Mouse (Mus musculus) heart, embryonic 11.5 days (tissue): ENCODE measurements around the gene Gm20388. TPM values are rescaled to one million over a fixed set of nuclear protein-coding genes. Genes with fewer than 3 reads are reported as not detected.

ENCODE experiments used
- ATAC-seq: fragments of 200-750 bp; cut with Nextera tagmentation; replicated peaks from 2 replicates; pipeline ENCODE4 v1.8.0; 2017; ENCODE audit warnings: moderate library complexity; ENCODE audit not compliant: insufficient number of reproducible peaks, low FRiP score, low TSS enrichment
- H3K27ac ChIP-seq: fragments of 300-500 bp; sonication (generic); 2 replicates; pipeline ENCODE4 v1.5.1; 2014; ENCODE audit warnings: mild to moderate bottlenecking, low read depth, low read length
- H3K27me3 ChIP-seq: fragments of 300-500 bp; sonication (generic); 2 replicates; pipeline ENCODE4 v1.6.1; 2014; ENCODE audit warnings: mild to moderate bottlenecking, low read length, mixed read lengths; ENCODE audit not compliant: control insufficient read depth, insufficient read depth
- H3K36me3 ChIP-seq: fragments of 300-500 bp; sonication (generic); 2 replicates; pipeline ENCODE4 v1.6.1; 2014; ENCODE audit warnings: mild to moderate bottlenecking, low read length, moderate library complexity, mixed read lengths; ENCODE audit not compliant: control insufficient read depth, insufficient read depth
- H3K4me1 ChIP-seq: fragments of 300-500 bp; sonication (generic); 2 replicates; pipeline ENCODE4 v1.6.1; 2014; ENCODE audit warnings: low read length; ENCODE audit not compliant: control insufficient read depth, insufficient read depth
- H3K4me2 ChIP-seq: fragments of 300-500 bp; sonication (generic); 2 replicates; pipeline ENCODE4 v1.6.1; 2014; ENCODE audit warnings: mild to moderate bottlenecking, moderate library complexity
- H3K4me3 ChIP-seq: fragments of 300-500 bp; sonication (generic); 2 replicates; pipeline ENCODE4 v1.5.1; 2014; ENCODE audit warnings: low read depth, low read length
- H3K9ac ChIP-seq: fragments of 300-500 bp; sonication (generic); 2 replicates; pipeline ENCODE4 v1.6.1; 2014; ENCODE audit warnings: mild to moderate bottlenecking, low read depth, low read length, moderate library complexity
- H3K9me3 ChIP-seq: fragments of 300-500 bp; sonication (generic); replicated peaks from 2 replicates; pipeline ENCODE4 v1.6.1; 2016; ENCODE audit warnings: low read length; ENCODE audit not compliant: control insufficient read depth
- WGBS: fragments of 180-500 bp; shearing (Covaris S2); extraction: QIAGEN DNeasy Blood & Tissue Kit; methylation state at CpG from one replicate; pipeline ENCODE4 v1.1.7; 2014; ENCODE audit not compliant: insufficient replicate concordance; 5-methylcytosine and 5-hydroxymethylcytosine counted together
- polyA plus RNA-seq: library from polyadenylated mRNA; unstranded; fragments of >200 nt; fragmentation: Nextera tagmentation; extraction: Ambion mirVana; gene quantifications from 2 replicates; pipeline ENCODE4 v1.2.1, GENCODE M21; 2014

The Gm20388 gene
- polyA plus RNA-seq, 1 experiment from 2014 or later, result 6.4 TPM

GRCm38 (mm10) chr8:122086064-122086463 is 2175.4 kb downstream of the Gm20388 start:
- no peak; the same call in 1 of the 2 replicates for ATAC-seq
- no peak overlapping the region for H3K4me3 ChIP-seq
- H3K27me3 ChIP-seq, result no peaks in the 10 kb centered on the region; the same call in 1 of the 2 replicates
- WGBS, result 77% methylated on average over 12 of the region's 12 CpGs
- H3K4me2 ChIP-seq, result no peak overlapping the region
- no peak overlapping the region for H3K9ac ChIP-seq
- no peaks in the 10 kb centered on the region for H3K9me3 ChIP-seq
- no peaks in the 10 kb centered on the region for H3K36me3 ChIP-seq
- H3K27ac ChIP-seq, result no peak overlapping the region
- H3K4me1 ChIP-seq, result no peaks in the 10 kb centered on the region

- Histone ChIP-seq H3K27me3 (no peaks in the 10 kb centered on the region; the same call in 1 of the 2 replicates), H3K9ac (no peak overlapping the region), H3K4me3 (no peak overlapping the region), H3K4me1 (no peaks in the 10 kb centered on the region), H3K27ac (no peak overlapping the region), H3K36me3 (no peaks in the 10 kb centered on the region), H3K4me2 (no peak overlapping the region), H3K9me3 (no peaks in the 10 kb centered on the region)
- ATAC-seq, result no peak
- 82% methylated on average over 16 of the region's 16 CpGs for WGBS
Observed at GRCm38 (mm10) chr8:122088631-122089030, 2178.0 kb downstream of the Gm20388 start.

- H3K36me3 ChIP-seq, result no peaks in the 10 kb centered on the region
- no peak overlapping the region for H3K4me3 ChIP-seq
- H3K9ac ChIP-seq, result no peak overlapping the region
- no peaks in the 10 kb centered on the region for H3K4me1 ChIP-seq
- ATAC-seq, result no peak
- no peak overlapping the region for H3K27ac ChIP-seq
- H3K27me3 ChIP-seq, result no peaks in the 10 kb centered on the region; the same call in 1 of the 2 replicates
- no peaks in the 10 kb centered on the region for H3K9me3 ChIP-seq
- 82% methylated on average over 7 of the region's 7 CpGs for WGBS
- no peak overlapping the region for H3K4me2 ChIP-seq
Observed at GRCm38 (mm10) chr8:122089186-122089700, 2178.6 kb downstream of the Gm20388 start.

- no peak overlapping the region for H3K4me2 ChIP-seq
- H3K9me3 ChIP-seq, result no peaks in the 10 kb centered on the region
- no peak overlapping the region for H3K27ac ChIP-seq
- no peaks in the 10 kb centered on the region for H3K36me3 ChIP-seq
- ATAC-seq, result no peak
- 69% methylated on average over 5 of the region's 5 CpGs for WGBS
- no peak overlapping the region for H3K9ac ChIP-seq
- H3K27me3 ChIP-seq, result no peaks in the 10 kb centered on the region
- no peak overlapping the region for H3K4me3 ChIP-seq
- no peaks in the 10 kb centered on the region for H3K4me1 ChIP-seq
Observed at GRCm38 (mm10) chr8:122092476-122092875, 2181.8 kb downstream of the Gm20388 start.

GRCm38 (mm10) chr8:122098766-122099165 is 2188.1 kb downstream of the Gm20388 start:
- peaks cover 18% of the 10 kb centered on the region for H3K4me1 ChIP-seq
- no peak overlapping the region for H3K4me2 ChIP-seq
- no peaks in the 10 kb centered on the region for H3K27me3 ChIP-seq
- ATAC-seq, result no peak
- H3K9ac ChIP-seq, result no peak overlapping the region
- 72% methylated on average over 3 of the region's 3 CpGs for WGBS
- H3K36me3 ChIP-seq, result no peaks in the 10 kb centered on the region
- no peaks in the 10 kb centered on the region for H3K9me3 ChIP-seq
- no peak overlapping the region for H3K4me3 ChIP-seq
- H3K27ac ChIP-seq, result no peak overlapping the region

- ATAC-seq, result no peak
- Histone ChIP-seq H3K9me3 (no peaks in the 10 kb centered on the region), H3K4me2 (no peak overlapping the region), H3K4me1 (peaks cover 22% of the 10 kb centered on the region), H3K9ac (no peak overlapping the region), H3K4me3 (no peak overlapping the region), H3K36me3 (no peaks in the 10 kb centered on the region), H3K27ac (no peak overlapping the region), H3K27me3 (no peaks in the 10 kb centered on the region)
- WGBS, result 71% methylated on average over 7 of the region's 7 CpGs
Observed at GRCm38 (mm10) chr8:122099711-122100220, 2189.1 kb downstream of the Gm20388 start.

GRCm38 (mm10) chr8:122101816-122102215 is 2191.2 kb downstream of the Gm20388 start:
- Histone ChIP-seq H3K27ac (no peak overlapping the region), H3K27me3 (no peaks in the 10 kb centered on the region), H3K4me1 (peaks cover 31% of the 10 kb centered on the region), H3K9me3 (no peaks in the 10 kb centered on the region), H3K4me2 (no peak overlapping the region), H3K4me3 (no peak overlapping the region), H3K9ac (no peak overlapping the region), H3K36me3 (no peaks in the 10 kb centered on the region)
- ATAC-seq, result no peak
- 55% methylated on average over 5 of the region's 5 CpGs for WGBS

- 39% methylated on average over 8 of the region's 8 CpGs for WGBS
- Histone ChIP-seq H3K4me3 (no peak overlapping the region), H3K4me1 (peaks cover 36% of the 10 kb centered on the region), H3K9ac (0 out of 2 replicates have a peak overlapping the region, but pooled peaks have one; percentile 43), H3K4me2 (no peak overlapping the region), H3K27me3 (no peaks in the 10 kb centered on the region), H3K9me3 (no peaks in the 10 kb centered on the region), H3K27ac (peak overlapping the region; percentile 50; the same call in 1 of the 2 replicates), H3K36me3 (no peaks in the 10 kb centered on the region)
- no peak for ATAC-seq
Observed at GRCm38 (mm10) chr8:122102286-122102685, 2191.6 kb downstream of the Gm20388 start.

GRCm38 (mm10) chr8:122103241-122103640 is 2192.6 kb downstream of the Gm20388 start:
- Histone ChIP-seq H3K27me3 (no peaks in the 10 kb centered on the region), H3K4me1 (peaks cover 36% of the 10 kb centered on the region), H3K36me3 (no peaks in the 10 kb centered on the region), H3K4me2 (no peak overlapping the region), H3K4me3 (no peak overlapping the region), H3K9me3 (no peaks in the 10 kb centered on the region), H3K9ac (no peak overlapping the region), H3K27ac (0 out of 2 replicates have a peak overlapping the region, but pooled peaks have one; percentile 50)
- ATAC-seq, result no peak
- WGBS, result 66% methylated on average over 9 of the region's 9 CpGs
